Mouse (Mus musculus) intestine, embryonic 15.5 days (tissue): Measurements from ENCODE around the gene Llgl1. TPM values are rescaled to one million over a fixed set of nuclear protein-coding genes. Genes with fewer than 3 reads are reported as not detected.

Experiments used
- ATAC-seq: fragments of 200-750 bp; cut with Nextera tagmentation; 2 replicates; pipeline ENCODE4 v1.8.0; 2017; ENCODE audit warnings: moderate TSS enrichment, moderate library complexity
- H3K27ac ChIP-seq: fragments of 300-500 bp; sonication (generic); 2 replicates; pipeline ENCODE4 v1.5.1; 2015; ENCODE audit warnings: mild to moderate bottlenecking, inconsistent platforms
- H3K27me3 ChIP-seq: fragments of 300-500 bp; sonication (generic); replicated peaks from 2 replicates; pipeline ENCODE4 v1.6.1; 2015; ENCODE audit warnings: inconsistent platforms
- H3K36me3 ChIP-seq: fragments of 300-500 bp; sonication (generic); 2 replicates; pipeline ENCODE4 v1.6.1; 2015; ENCODE audit warnings: inconsistent platforms
- H3K4me1 ChIP-seq: fragments of 300-500 bp; sonication (generic); replicated peaks from 2 replicates; pipeline ENCODE4 v1.6.1; 2015; ENCODE audit warnings: inconsistent platforms
- H3K4me2 ChIP-seq: fragments of 300-500 bp; sonication (generic); replicated peaks from 2 replicates; pipeline ENCODE4 v1.6.1; 2015; ENCODE audit warnings: mild to moderate bottlenecking, inconsistent platforms
- H3K4me3 ChIP-seq: fragments of 300-500 bp; sonication (generic); replicated peaks from 2 replicates; pipeline ENCODE4 v1.5.1; 2015; ENCODE audit warnings: inconsistent platforms
- H3K9ac ChIP-seq: fragments of 300-500 bp; sonication (generic); 2 replicates; pipeline ENCODE4 v1.6.1; 2015; ENCODE audit warnings: inconsistent platforms
- H3K9me3 ChIP-seq: fragments of 300-500 bp; sonication (generic); 2 replicates; pipeline ENCODE4 v1.6.1; 2016; ENCODE audit warnings: inconsistent platforms
- WGBS: fragments of 180-500 bp; shearing (Covaris S2); methylation state at CpG from one replicate; pipeline ENCODE4 v1.1.7; 2015; 5-methylcytosine and 5-hydroxymethylcytosine counted together
- polyA plus RNA-seq: library from polyadenylated mRNA; unstranded; fragments of >200 nt; fragmentation: Nextera tagmentation; extraction: Ambion mirVana; gene quantifications from 2 replicates; pipeline ENCODE4 v1.2.1, GENCODE M21; 2015

The Llgl1 gene
- 32.6 and 34.3 TPM in 2 replicates for polyA plus RNA-seq

DNA sequence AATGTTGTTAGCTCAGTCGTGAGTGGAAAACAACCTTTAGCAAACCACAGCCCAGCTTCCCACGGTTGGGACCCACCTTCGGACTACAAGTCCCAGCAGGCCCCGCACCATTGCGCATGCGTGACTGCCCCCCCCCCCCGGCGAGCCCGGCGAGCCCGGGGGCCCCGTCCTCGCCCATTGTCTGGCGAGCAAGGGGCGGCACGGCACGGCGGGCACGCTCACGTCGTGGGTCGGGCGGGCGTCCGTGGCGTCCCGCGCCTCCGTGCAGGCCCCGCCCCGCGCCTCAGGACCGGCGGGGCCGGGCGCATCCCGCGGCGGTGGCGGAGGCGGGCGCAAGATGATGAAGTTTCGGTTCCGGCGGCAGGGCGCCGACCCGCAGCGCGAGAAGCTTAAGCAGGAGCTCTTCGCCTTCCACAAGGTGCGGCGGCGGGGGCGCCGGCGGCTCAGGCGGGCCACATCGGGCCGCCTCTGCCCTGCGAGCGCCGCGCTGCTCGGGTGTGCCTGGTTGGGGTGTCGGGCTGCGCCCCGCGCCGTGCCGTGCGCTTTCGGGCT is at the start of gene Llgl1:
Gene Llgl1 (plus strand): TSS at position 200 of the 552 bp plus-strand sequence.
- peaks cover 20% of the 10 kb centered on the region for H3K4me1 ChIP-seq
- H3K4me3 ChIP-seq, result peak within 1 kb of the TSS; percentile 82
- H3K27me3 ChIP-seq, result no peaks in the 10 kb centered on the region
- H3K4me2 ChIP-seq, result peak within 1 kb of the TSS; percentile 79
- H3K9ac ChIP-seq, result peak within 1 kb of the TSS; percentile 83
- peaks cover under 1% of the 10 kb centered on the region; the same call in 1 of the 2 replicates for H3K36me3 ChIP-seq
- no peaks in the 10 kb centered on the region for H3K9me3 ChIP-seq
- WGBS, result under 1% methylated on average over 66 of the region's 73 CpGs
- ATAC-seq, result peak; percentile 92
- H3K27ac ChIP-seq, result peak within 1 kb of the TSS; percentile 80

DNA sequence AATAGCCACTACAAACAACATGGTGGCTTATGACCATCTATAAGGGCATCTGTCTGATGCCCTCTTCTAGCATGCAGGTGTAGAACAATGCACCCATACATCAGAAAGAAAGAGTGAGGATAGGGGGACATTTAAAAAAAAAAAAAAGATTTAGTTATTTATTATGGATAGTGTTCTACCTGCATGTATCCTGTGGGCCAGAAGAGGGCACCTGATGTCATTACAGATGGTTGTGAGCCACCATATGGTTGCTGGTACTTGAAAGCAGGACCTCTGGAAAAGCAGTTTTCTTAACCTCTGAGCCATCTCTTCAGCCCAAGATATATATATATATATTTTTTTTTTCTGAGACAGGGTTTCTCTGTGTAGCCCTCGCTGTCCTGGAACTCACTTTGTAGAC is 3.4 kb upstream of the Llgl1 start:
- no peaks in the 10 kb centered on the region for H3K9me3 ChIP-seq
- ATAC-seq, result no peak
- no peak overlapping the region for H3K4me2 ChIP-seq
- H3K36me3 ChIP-seq, result no peaks in the 10 kb centered on the region
- H3K27me3 ChIP-seq, result no peaks in the 10 kb centered on the region
- 69% methylated on average over 1 of the region's 1 CpGs for WGBS
- H3K9ac ChIP-seq, result no peak overlapping the region
- H3K4me1 ChIP-seq, result peaks cover 14% of the 10 kb centered on the region
- no peak overlapping the region for H3K27ac ChIP-seq
- no peak overlapping the region for H3K4me3 ChIP-seq

DNA sequence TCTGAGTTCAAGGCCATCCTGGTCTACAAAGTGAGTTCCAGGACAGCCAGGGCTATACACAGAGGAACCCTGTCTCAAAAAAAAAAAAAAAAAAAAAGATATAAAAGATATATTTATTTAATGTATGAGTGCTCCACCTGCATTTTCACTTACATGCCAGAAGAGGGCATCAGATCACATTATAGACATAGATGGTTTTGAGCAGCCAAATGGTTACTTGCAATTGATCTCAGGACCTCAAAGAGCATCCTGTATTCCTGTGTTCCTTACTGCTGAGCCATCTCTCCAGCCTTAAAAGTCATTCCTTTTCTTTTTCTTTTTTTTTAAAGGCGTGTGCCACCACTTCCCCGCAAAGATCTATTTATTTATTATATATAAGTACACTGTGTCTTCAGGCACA is 2.0 kb upstream of the Llgl1 start:
- Histone ChIP-seq H3K27ac (no peak overlapping the region), H3K9me3 (no peaks in the 10 kb centered on the region), H3K4me1 (peaks cover 20% of the 10 kb centered on the region), H3K36me3 (no peaks in the 10 kb centered on the region), H3K9ac (no peak overlapping the region), H3K27me3 (no peaks in the 10 kb centered on the region), H3K4me2 (no peak overlapping the region), H3K4me3 (no peak overlapping the region)
- 73% methylated on average over 2 of the region's 2 CpGs for WGBS
- ATAC-seq, result no peak

DNA sequence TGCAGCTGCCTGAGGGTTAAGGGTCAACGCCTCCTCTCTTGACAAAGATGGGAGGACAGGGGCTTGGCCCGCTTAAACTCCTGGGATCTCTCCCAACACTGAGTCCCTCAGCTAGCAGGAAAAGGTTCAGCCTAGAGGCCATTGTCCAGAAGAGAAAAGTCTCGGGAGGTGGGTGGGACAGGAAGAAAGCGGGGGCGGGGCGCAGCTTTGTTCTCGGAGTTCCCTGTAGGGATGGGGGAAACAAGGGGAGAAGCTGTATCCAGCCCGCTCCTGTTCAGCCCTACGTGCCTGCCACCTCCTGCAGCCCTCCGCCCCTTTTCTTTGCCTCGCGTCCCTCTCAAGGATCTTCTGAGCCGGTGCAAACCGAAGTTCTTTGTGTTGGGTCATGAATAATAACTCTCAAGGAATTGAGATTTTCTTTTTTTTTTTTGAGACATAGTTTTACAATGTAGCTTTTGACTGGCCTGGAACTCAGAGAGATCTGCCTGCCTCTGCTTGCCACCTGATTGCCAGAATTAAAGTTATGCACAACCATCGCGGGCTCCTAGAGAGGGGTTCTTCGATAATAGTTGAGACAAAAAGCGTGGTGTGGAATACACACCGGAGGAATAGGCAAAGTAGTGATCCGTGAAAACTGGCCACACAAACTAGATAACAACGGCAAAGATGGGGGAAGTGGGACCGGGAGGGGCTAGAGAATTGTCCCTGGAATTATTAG is 558 bp upstream of the Llgl1 start:
- no peaks in the 10 kb centered on the region for H3K27me3 ChIP-seq
- peak overlapping the region; percentile 80 for H3K27ac ChIP-seq
- 2% methylated on average over 22 of the region's 22 CpGs for WGBS
- peak overlapping the region; percentile 83 for H3K9ac ChIP-seq
- peak; percentile 54 for ATAC-seq
- no peaks in the 10 kb centered on the region for H3K36me3 ChIP-seq
- H3K4me3 ChIP-seq, result peak overlapping the region; percentile 82
- H3K4me2 ChIP-seq, result peak overlapping the region; percentile 79
- peaks cover 20% of the 10 kb centered on the region for H3K4me1 ChIP-seq
- H3K9me3 ChIP-seq, result no peaks in the 10 kb centered on the region

DNA sequence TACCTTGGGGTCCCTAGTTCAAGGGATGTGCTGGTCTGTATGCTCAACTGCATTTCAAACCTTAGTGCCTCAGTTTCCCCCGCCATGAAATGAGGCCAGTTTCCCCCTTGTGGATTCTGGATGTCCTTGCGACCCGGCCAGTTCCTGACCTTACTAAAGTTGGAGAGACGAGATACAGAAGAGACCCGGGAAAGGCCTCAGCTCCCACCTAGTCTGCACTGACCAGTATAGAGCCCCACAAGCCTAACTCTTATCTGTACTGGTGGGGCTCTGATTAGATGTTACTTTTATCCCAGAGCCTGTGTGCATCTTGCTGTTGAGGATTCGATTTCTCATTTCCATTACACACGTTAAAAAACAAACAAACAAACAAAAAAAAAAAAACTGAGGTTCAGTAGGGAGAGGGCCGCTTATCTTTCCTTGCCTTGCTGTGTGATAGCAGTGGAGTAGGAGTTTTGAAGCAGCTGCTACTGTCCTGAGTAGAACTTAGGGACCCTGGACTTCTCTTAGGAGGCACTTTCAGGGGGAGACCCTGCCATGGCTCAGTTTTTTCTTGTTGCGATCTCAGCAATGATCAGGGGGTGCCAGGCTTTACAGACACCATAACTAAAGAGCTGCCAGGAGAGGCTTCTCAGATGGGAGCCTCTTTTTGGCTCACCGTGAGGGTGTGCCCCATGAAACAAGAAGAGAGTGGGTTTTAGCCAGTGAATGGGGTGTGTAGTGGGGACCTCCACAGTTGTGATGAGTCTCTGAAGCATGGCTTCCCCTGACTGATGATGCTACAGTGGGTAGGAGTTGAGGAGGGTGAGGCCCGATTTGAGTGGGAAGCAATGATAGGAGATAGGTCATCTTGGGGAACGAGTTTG is 1.0 kb downstream of the Llgl1 start:
- peak overlapping the region; percentile 79 for H3K4me2 ChIP-seq
- H3K9ac ChIP-seq, result peak overlapping the region; percentile 83
- no peaks in the 10 kb centered on the region for H3K9me3 ChIP-seq
- H3K27me3 ChIP-seq, result no peaks in the 10 kb centered on the region
- peaks cover 8% of the 10 kb centered on the region; the same call in 1 of the 2 replicates for H3K36me3 ChIP-seq
- peaks cover 20% of the 10 kb centered on the region for H3K4me1 ChIP-seq
- no peak; the same call in 1 of the 2 replicates for ATAC-seq
- 28% methylated on average over 12 of the region's 12 CpGs for WGBS
- H3K4me3 ChIP-seq, result peak overlapping the region; percentile 82
- 0 out of 2 replicates have a peak overlapping the region, but pooled peaks have one; percentile 66 for H3K27ac ChIP-seq

DNA sequence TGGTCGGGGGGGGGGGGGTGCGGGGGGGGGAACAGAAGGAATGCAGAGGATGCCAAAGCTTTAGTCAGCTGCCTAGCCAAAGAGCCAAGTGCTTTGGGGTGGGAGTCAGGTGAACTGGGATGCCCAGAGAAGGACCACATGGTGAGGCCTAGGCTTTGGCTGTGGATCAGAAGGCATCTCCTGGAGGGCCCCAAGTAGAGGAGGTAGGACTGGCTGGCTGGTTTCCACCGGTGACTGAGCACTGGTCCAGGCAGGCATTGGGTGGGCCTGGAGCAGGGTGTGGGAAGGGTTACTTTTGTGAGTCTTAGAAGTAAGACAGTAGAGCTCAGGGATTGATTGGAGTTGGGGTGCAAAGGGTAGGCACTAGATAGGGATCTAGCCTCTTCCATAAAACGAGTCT is 2.1 kb downstream of the Llgl1 start:
- H3K36me3 ChIP-seq, result peaks cover 15% of the 10 kb centered on the region; the same call in 1 of the 2 replicates
- H3K27ac ChIP-seq, result no peak overlapping the region
- H3K4me3 ChIP-seq, result no peak overlapping the region
- ATAC-seq, result no peak
- no peak overlapping the region for H3K4me2 ChIP-seq
- no peak overlapping the region for H3K9ac ChIP-seq
- WGBS, result 71% methylated on average over 3 of the region's 4 CpGs
- no peaks in the 10 kb centered on the region for H3K9me3 ChIP-seq
- H3K4me1 ChIP-seq, result peaks cover 20% of the 10 kb centered on the region
- H3K27me3 ChIP-seq, result no peaks in the 10 kb centered on the region

DNA sequence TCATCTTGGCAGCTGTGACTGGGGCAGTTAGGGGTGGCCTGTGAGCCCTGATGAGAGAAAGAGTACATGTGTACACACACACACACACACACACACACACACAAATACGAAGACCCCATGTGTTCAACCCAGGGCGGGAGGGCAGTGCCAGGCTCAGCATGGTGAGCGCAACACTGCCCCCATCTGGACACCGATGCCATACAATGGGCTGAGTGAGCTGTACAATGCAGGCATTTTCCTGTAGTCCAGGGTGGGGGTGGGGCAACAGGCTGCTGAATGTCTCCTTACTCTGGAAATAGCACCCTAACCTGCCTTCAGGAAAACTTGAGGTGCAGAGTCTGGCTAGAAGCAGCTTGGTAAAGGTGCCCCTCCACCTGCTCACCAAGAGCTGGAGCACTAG is 3.6 kb downstream of the Llgl1 start:
- ATAC-seq, result no peak
- 44% methylated on average over 4 of the region's 4 CpGs for WGBS
- no peak overlapping the region for H3K27ac ChIP-seq
- no peak overlapping the region for H3K4me2 ChIP-seq
- H3K4me1 ChIP-seq, result peaks cover 20% of the 10 kb centered on the region
- H3K9ac ChIP-seq, result no peak overlapping the region
- no peaks in the 10 kb centered on the region for H3K27me3 ChIP-seq
- peaks cover 25% of the 10 kb centered on the region for H3K36me3 ChIP-seq
- no peak overlapping the region for H3K4me3 ChIP-seq
- no peaks in the 10 kb centered on the region for H3K9me3 ChIP-seq

DNA sequence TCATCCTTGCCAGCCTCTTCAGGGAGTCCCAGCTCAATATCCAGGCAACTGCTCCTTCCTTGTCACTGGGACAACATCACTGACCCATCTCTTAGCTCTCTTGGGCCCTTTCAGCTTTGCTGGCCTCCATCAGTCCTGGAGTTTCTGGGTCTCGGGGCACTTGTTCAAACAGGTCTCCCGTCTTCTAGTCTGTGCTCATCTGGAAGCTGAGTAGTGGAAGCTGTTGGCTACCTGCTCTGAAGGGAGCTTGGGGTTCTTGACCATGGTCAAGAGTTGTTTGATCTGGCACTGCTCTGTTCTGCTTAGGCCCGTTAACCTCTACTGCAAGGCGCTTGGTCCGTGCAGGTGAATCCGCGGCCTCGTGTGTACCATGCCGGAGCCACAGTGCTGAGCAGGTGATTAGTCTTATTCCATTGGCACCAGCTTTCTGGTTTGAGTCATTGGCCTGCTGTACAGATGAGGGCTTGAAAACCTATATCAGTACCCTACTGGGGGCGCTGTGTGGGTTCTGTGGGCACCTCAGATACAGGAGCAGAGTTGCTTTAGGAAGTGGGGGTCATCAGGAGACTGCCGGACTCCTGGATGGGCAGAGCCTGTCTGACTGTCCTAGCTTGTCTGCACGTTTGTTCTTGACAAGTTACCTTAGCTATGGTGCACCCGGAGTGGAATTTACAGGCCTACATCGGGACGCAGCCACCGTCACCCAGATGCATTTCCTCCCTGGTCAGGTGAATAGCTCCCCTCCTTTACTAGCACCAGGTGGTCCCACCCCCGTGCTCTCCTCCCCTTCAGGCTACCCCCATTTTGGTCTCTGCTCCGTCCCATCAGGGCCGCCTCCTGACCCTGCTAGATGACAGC is 4.7 kb downstream of the Llgl1 start:
- Histone ChIP-seq H3K27me3 (no peaks in the 10 kb centered on the region), H3K9ac (no peak overlapping the region), H3K36me3 (peaks cover 33% of the 10 kb centered on the region), H3K4me2 (no peak overlapping the region), H3K4me1 (peaks cover 12% of the 10 kb centered on the region), H3K4me3 (no peak overlapping the region), H3K9me3 (no peaks in the 10 kb centered on the region), H3K27ac (no peak overlapping the region)
- 90% methylated on average over 19 of the region's 19 CpGs for WGBS
- ATAC-seq, result no peak

DNA sequence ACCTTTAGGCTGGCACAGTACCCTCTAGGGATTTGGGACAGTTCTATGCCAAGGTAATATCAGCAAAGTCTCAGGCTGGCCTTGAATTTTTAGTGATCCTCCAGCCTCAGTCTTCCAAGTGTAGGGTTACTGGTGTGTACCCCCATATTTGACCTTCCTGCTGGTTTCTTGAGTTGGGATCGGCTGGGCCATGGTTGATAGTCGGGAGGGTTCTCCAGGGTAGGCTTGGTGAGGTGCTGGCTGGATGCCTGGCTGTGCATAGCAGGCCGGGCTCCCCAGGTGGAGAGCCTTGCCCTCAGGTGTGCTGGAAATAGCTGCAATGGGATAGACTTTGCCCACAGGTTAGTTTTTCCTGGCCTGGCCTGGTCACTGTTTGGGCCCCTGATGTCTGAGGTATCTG is 5.7 kb downstream of the Llgl1 start:
- no peak overlapping the region for H3K9ac ChIP-seq
- no peak for ATAC-seq
- no peak overlapping the region for H3K4me2 ChIP-seq
- no peak overlapping the region for H3K4me3 ChIP-seq
- peaks cover 36% of the 10 kb centered on the region for H3K36me3 ChIP-seq
- 95% methylated on average over 3 of the region's 3 CpGs for WGBS
- H3K27ac ChIP-seq, result no peak overlapping the region
- no peaks in the 10 kb centered on the region for H3K27me3 ChIP-seq
- peaks cover 12% of the 10 kb centered on the region for H3K4me1 ChIP-seq
- H3K9me3 ChIP-seq, result no peaks in the 10 kb centered on the region

DNA sequence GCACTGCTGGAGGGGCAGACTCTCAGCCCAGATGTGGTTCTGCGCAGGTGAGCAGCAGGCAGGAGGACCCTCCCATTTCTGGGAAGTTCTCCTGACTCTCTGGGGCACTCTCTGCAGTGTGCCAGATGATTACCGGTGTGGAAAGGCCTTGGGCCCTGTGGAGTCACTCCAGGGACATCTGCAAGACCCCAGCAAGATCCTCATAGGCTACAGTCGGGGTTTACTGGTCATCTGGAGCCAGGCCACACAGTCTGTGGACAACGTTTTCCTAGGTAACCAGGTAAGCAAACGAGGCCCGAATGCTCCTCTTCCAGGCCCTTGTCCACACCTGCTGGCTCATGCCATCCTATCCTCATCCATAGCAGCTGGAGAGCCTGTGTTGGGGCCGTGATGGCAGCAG is 6.6 kb downstream of the Llgl1 start:
- Histone ChIP-seq H3K4me1 (peaks cover 7% of the 10 kb centered on the region), H3K36me3 (peaks cover 41% of the 10 kb centered on the region), H3K4me3 (no peak overlapping the region), H3K27ac (no peak overlapping the region), H3K9ac (no peak overlapping the region), H3K4me2 (no peak overlapping the region), H3K9me3 (no peaks in the 10 kb centered on the region), H3K27me3 (no peaks in the 10 kb centered on the region)
- WGBS, result 93% methylated on average over 7 of the region's 7 CpGs
- no peak for ATAC-seq

DNA sequence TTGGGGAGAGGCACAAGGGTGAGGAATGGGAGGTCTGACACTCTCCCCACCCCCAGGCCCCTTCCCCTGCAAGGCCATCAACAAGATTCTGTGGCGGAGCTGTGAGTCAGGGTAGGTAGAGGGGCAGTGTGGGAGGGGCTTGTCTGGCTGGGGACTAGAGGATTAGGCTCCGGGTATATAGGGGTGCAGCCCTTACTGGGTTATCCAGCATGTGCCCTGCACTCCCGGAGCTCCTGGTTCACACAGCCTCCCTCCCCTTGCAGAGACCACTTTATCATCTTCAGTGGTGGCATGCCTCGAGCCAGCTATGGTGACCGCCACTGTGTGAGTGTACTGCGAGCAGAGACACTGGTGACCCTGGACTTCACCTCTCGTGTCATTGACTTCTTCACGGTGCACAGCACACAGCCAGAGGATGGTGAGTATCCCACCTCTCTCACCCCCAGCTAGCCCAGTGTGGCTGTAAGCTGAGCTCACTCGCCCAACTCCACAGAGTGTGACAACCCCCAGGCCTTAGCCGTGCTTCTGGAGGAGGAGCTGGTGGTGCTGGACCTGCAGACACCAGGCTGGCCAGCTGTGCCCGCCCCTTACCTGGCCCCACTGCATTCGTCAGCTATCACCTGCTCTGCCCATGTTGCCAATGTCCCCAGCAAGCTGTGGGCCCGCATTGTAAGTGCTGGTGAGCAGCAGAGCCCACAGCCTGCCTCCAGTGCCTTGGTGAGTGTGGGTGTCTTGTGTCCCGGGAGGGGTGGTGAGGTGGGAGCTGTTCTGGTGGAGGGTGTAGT is 7.4 kb downstream of the Llgl1 start:
- H3K4me3 ChIP-seq, result no peak overlapping the region
- H3K9ac ChIP-seq, result no peak overlapping the region
- H3K27ac ChIP-seq, result no peak overlapping the region
- 90% methylated on average over 14 of the region's 14 CpGs for WGBS
- no peaks in the 10 kb centered on the region for H3K9me3 ChIP-seq
- H3K4me1 ChIP-seq, result peaks cover 2% of the 10 kb centered on the region; the same call in 1 of the 2 replicates
- no peaks in the 10 kb centered on the region for H3K27me3 ChIP-seq
- no peak for ATAC-seq
- no peak overlapping the region for H3K4me2 ChIP-seq
- peaks cover 49% of the 10 kb centered on the region for H3K36me3 ChIP-seq
